Mouse (Mus musculus) neural tube, embryonic 14.5 days (tissue): ENCODE results near the gene Pcdh15. TPM values are rescaled to one million over a fixed set of nuclear protein-coding genes. Genes with fewer than 3 reads are reported as not detected.

Experiments used
- ATAC-seq: fragments of 200-750 bp; cut with Nextera tagmentation; 2 replicates; pipeline ENCODE4 v1.8.0; 2017; ENCODE audit warnings: low read depth, mild to moderate bottlenecking, moderate TSS enrichment, moderate library complexity
- H3K27ac ChIP-seq: fragments of 300-500 bp; sonication (generic); 2 replicates; pipeline ENCODE4 v1.5.1; 2014; ENCODE audit warnings: low read depth, mild to moderate bottlenecking, control low read depth, low read length, moderate library complexity, mixed read lengths
- H3K27me3 ChIP-seq: fragments of 300-500 bp; sonication (generic); 2 replicates; pipeline ENCODE4 v1.6.1; 2014; ENCODE audit warnings: low read length; ENCODE audit not compliant: control insufficient read depth, insufficient read depth
- H3K36me3 ChIP-seq: fragments of 300-500 bp; sonication (generic); 2 replicates; pipeline ENCODE4 v1.6.1; 2014; ENCODE audit warnings: low read length, mixed read lengths; ENCODE audit not compliant: control insufficient read depth, insufficient read depth
- H3K4me1 ChIP-seq: fragments of 300-500 bp; sonication (generic); 2 replicates; pipeline ENCODE4 v1.6.1; 2014; ENCODE audit warnings: low read length; ENCODE audit not compliant: control insufficient read depth, insufficient read depth
- H3K4me2 ChIP-seq: fragments of 300-500 bp; sonication (generic); 2 replicates; pipeline ENCODE4 v1.6.1; 2014; ENCODE audit warnings: mild to moderate bottlenecking, low read depth, low read length, control low read depth
- H3K4me3 ChIP-seq: fragments of 300-500 bp; sonication (generic); 2 replicates; pipeline ENCODE4 v1.5.1; 2014; ENCODE audit warnings: low read depth, low read length, control low read depth, mixed read lengths
- H3K9ac ChIP-seq: fragments of 300-500 bp; sonication (generic); replicated peaks from 2 replicates; pipeline ENCODE4 v1.6.1; 2014; ENCODE audit warnings: low read depth, mild to moderate bottlenecking, control low read depth, low read length, mixed read lengths
- H3K9me3 ChIP-seq: fragments of 300-500 bp; sonication (generic); 2 replicates; pipeline ENCODE4 v1.6.1; 2016; ENCODE audit warnings: low read length; ENCODE audit not compliant: control insufficient read depth
- WGBS: fragments of 180-500 bp; shearing (Covaris S2); extraction: QIAGEN DNeasy Blood & Tissue Kit; methylation state at CpG from one replicate; pipeline ENCODE4 v1.1.7; 2014; 5-methylcytosine and 5-hydroxymethylcytosine counted together
- polyA plus RNA-seq: library from polyadenylated mRNA; unstranded; fragments of >200 nt; fragmentation: Nextera tagmentation; extraction: Ambion mirVana; gene quantifications from 2 replicates; pipeline ENCODE4 v1.2.1, GENCODE M21; 2014

Gene Pcdh15
- polyA plus RNA-seq, 1 experiment from 2014 or later, result 23.0 TPM

- Histone ChIP-seq H3K36me3 (no peaks in the 10 kb centered on the region), H3K4me1 (no peaks in the 10 kb centered on the region)
These were observed 568.4 kb downstream of the Pcdh15 start for GRCm38 (mm10) chr10:73667501-73667900.

GRCm38 (mm10) chr10:73700519-73701286, 601.6 kb downstream of the Pcdh15 start:
- no peak overlapping the region for H3K4me2 ChIP-seq
- H3K27me3 ChIP-seq, result no peaks in the 10 kb centered on the region
- no peak overlapping the region for H3K27ac ChIP-seq
- no peak overlapping the region for H3K9ac ChIP-seq
- 80% methylated on average over 5 of the region's 5 CpGs for whole genome bisulfite sequencing
- no peaks in the 10 kb centered on the region for H3K36me3 ChIP-seq
- no peaks in the 10 kb centered on the region for H3K9me3 ChIP-seq
- no peaks in the 10 kb centered on the region for H3K4me1 ChIP-seq
- ATAC-seq, result no peak
- no peak overlapping the region for H3K4me3 ChIP-seq

More at GRCm38 (mm10) chr10:73667501-73667900, 568.4 kb downstream of the Pcdh15 start:
- no peak overlapping the region for H3K9ac ChIP-seq
- H3K27ac ChIP-seq, result no peak overlapping the region
- H3K4me3 ChIP-seq, result no peak overlapping the region
- 86% methylated on average over 1 of the region's 1 CpGs for WGBS
- no peak for ATAC-seq
- H3K27me3 ChIP-seq, result no peaks in the 10 kb centered on the region
- H3K9me3 ChIP-seq, result no peaks in the 10 kb centered on the region
- no peak overlapping the region for H3K4me2 ChIP-seq

GRCm38 (mm10) chr10:73725566-73726240, 626.6 kb downstream of the Pcdh15 start:
- Histone ChIP-seq H3K36me3 (no peaks in the 10 kb centered on the region), H3K27me3 (no peaks in the 10 kb centered on the region), H3K9ac (no peak overlapping the region), H3K4me3 (no peak overlapping the region), H3K27ac (no peak overlapping the region), H3K9me3 (no peaks in the 10 kb centered on the region), H3K4me1 (no peaks in the 10 kb centered on the region), H3K4me2 (no peak overlapping the region)
- ATAC-seq, result no peak
- 88% methylated on average over 7 of the region's 7 CpGs for WGBS

GRCm38 (mm10) chr10:73733246-73733645, 634.1 kb downstream of the Pcdh15 start:
- Histone ChIP-seq H3K27me3 (no peaks in the 10 kb centered on the region), H3K4me2 (no peak overlapping the region), H3K9me3 (no peaks in the 10 kb centered on the region), H3K27ac (no peak overlapping the region), H3K36me3 (no peaks in the 10 kb centered on the region), H3K4me3 (no peak overlapping the region), H3K4me1 (no peaks in the 10 kb centered on the region), H3K9ac (no peak overlapping the region)
- WGBS, result 92% methylated on average over 7 of the region's 7 CpGs
- no peak for ATAC-seq

GRCm38 (mm10) chr10:73749021-73749420, 649.9 kb downstream of the Pcdh15 start:
- Histone ChIP-seq H3K27me3 (no peaks in the 10 kb centered on the region), H3K27ac (no peak overlapping the region), H3K9me3 (no peaks in the 10 kb centered on the region), H3K4me2 (no peak overlapping the region), H3K9ac (no peak overlapping the region), H3K36me3 (no peaks in the 10 kb centered on the region), H3K4me1 (no peaks in the 10 kb centered on the region), H3K4me3 (no peak overlapping the region)
- WGBS, result 16% methylated on average over 2 of the region's 2 CpGs
- ATAC-seq, result no peak

GRCm38 (mm10) chr10:73753876-73754275, 654.7 kb downstream of the Pcdh15 start:
- no peak overlapping the region for H3K4me3 ChIP-seq
- no peak for ATAC-seq
- no peak overlapping the region for H3K27ac ChIP-seq
- H3K36me3 ChIP-seq, result no peaks in the 10 kb centered on the region
- no peak overlapping the region for H3K9ac ChIP-seq
- WGBS, result 55% methylated on average over 3 of the region's 3 CpGs
- no peak overlapping the region for H3K4me2 ChIP-seq
- no peaks in the 10 kb centered on the region for H3K27me3 ChIP-seq
- H3K9me3 ChIP-seq, result no peaks in the 10 kb centered on the region
- H3K4me1 ChIP-seq, result no peaks in the 10 kb centered on the region

GRCm38 (mm10) chr10:73782945-73783344, 683.8 kb downstream of the Pcdh15 start:
- H3K9me3 ChIP-seq, result no peaks in the 10 kb centered on the region
- H3K4me3 ChIP-seq, result no peak overlapping the region
- no peaks in the 10 kb centered on the region for H3K36me3 ChIP-seq
- H3K9ac ChIP-seq, result no peak overlapping the region
- WGBS, result 68% methylated on average over 4 of the region's 4 CpGs
- ATAC-seq, result no peak
- H3K4me2 ChIP-seq, result no peak overlapping the region
- H3K27me3 ChIP-seq, result no peaks in the 10 kb centered on the region
- H3K4me1 ChIP-seq, result no peaks in the 10 kb centered on the region
- H3K27ac ChIP-seq, result no peak overlapping the region

- no peaks in the 10 kb centered on the region for H3K9me3 ChIP-seq
- WGBS, result 62% methylated on average over 3 of the region's 3 CpGs
- H3K27me3 ChIP-seq, result no peaks in the 10 kb centered on the region
- H3K36me3 ChIP-seq, result no peaks in the 10 kb centered on the region
- H3K4me3 ChIP-seq, result no peak overlapping the region
- no peak overlapping the region for H3K4me2 ChIP-seq
- H3K9ac ChIP-seq, result no peak overlapping the region
- H3K4me1 ChIP-seq, result no peaks in the 10 kb centered on the region
- no peak overlapping the region for H3K27ac ChIP-seq
- no peak for ATAC-seq
These were observed 689.0 kb downstream of the Pcdh15 start for GRCm38 (mm10) chr10:73788163-73788562.

GRCm38 (mm10) chr10:73805069-73805468, 705.9 kb downstream of the Pcdh15 start:
- 90% methylated on average over 4 of the region's 4 CpGs for WGBS
- Histone ChIP-seq H3K9ac (no peak overlapping the region), H3K4me2 (no peak overlapping the region), H3K27ac (no peak overlapping the region), H3K27me3 (no peaks in the 10 kb centered on the region), H3K4me1 (no peaks in the 10 kb centered on the region), H3K36me3 (no peaks in the 10 kb centered on the region), H3K4me3 (no peak overlapping the region), H3K9me3 (no peaks in the 10 kb centered on the region)
- ATAC-seq, result no peak
